Mouse (Mus musculus) mouse embryonic stem cell (cell line): ENCODE measurements around the gene Pak2.
"Not testable (repeated sequence)": the region's sequence is repeated elsewhere in the genome, so short reads cannot be mapped to it uniquely, and the experiment has no call there.

Experiments
- in situ Hi-C, 2 experiments: fragments of 300-500 bp; cut with MboI; formaldehyde crosslinking; loops; 1 replicate in 1 of 2; 3 replicates in 1 of 2; pipeline ENCODE4 v1.14.3; 2019 to 2020; ENCODE audit warnings: low sequenced_read_pairs in 2 of 2, low pct_unique_long_range_greater_than_20kb in 1 of 2, mixed read lengths in 1 of 2; ENCODE audit not compliant: unreplicated experiment in 1 of 2

The Pak2 gene

DNA sequence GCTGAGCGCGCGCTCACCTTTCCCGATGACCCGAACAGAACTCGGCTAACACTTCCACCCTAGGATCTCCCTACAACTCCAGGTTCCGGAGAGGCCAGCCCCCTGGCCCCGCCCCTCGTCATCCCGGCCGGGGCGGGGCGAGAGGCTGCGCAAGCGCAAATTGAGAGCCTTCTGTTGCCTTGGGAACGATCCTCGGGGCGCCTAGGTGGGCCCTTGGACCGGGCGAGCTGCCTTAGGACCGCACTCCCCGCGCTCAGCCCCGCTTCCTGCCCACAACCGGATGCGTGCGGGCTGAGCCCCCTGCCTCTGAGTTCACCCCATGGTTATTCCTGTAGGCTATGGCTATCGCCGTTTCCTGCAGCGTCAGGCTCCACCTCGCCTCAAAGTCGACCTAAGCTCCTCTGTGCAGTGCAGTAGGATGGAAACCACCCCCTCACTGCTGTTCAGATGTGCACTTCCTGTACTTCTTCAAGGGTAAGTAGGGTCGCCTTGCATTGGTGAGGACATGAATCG, 20.6 kb upstream of the Pak2 start, which contains the start of the genes Pigx and Cep19:
TSS of gene Pigx (minus strand) at position 103 of the 513 bp plus-strand sequence.
TSS of gene Cep19 (plus strand) at position 163 of the 513 bp plus-strand sequence.
- in situ Hi-C loops = no loop called here

DNA sequence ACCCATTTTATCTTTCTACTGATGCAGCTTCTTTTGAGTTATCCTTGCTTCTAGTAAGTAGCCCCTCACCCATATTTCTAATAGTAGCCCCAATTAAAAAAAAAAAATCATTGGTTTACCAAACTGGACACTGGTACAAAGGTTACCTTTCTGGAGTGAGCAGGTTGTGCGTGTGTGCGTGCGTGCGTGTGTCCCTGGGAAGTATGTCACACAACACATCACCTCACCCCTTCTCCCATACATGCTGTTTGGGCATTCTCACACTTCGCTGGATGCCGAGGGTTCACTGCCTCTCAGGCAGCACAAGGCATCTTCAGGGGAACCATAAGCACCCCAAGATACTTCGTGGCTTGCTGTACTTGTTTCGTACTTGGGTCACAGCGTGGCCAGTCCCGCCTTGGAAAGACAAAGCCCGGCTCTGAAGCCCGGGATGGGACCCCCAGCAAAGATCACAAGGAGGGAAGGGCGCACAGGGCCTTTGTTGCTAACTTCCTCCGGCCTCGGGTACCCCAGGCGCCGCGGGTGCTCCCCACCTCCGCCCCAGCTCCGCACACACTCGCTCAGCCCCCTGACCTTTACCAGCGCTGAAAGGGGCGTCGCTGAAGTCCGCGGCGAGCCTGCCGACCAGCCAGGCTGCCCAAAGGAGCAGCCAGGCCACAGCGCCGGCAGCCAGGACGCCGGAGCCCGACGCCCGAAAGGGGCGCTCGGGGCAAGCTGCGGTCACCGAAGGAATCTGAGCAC, 19.9 kb upstream of the Pak2 start:
- in situ Hi-C loops = no loop called here

DNA sequence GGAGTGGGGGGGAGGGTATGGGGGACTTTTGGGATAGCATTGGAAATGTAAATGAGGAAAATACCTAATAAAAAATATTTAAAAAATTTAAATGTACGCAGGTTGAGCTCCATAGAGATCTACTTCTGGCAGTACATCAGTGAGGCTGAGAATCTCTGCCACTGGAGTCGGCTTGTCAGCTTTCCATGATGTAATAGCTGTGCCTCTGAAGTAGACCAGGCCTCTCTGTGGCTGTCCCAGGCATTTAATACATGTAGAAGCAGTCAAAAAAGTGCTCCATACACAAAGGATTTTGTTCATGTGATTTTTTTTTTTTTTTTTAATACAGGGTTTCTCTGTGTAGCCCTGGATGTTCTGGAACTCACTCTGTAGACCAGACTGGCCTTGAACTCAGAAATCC, 18.6 kb upstream of the Pak2 start:
- in situ Hi-C loops = not testable (repeated sequence)

DNA sequence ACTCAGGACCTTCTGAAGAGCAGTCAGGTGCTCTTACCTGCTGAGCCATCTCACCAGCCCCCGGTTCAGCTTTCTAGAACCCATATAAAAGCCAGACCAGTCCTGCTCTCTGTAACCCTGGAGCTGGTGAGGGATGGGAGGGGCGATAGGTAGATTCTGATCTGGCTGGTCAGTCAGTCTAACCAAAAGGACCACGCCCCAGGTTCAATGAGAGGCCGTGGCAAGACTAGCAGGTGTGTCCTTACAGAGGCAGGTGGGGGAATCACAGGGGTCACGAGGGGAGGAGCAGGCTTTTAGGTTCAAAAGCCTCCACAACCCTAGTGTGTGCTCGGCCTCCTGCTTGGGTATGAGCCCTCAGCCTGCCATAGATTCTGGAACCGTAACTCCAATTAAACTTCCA, 12.3 kb upstream of the Pak2 start:
- in situ Hi-C loops = no loop called here

DNA sequence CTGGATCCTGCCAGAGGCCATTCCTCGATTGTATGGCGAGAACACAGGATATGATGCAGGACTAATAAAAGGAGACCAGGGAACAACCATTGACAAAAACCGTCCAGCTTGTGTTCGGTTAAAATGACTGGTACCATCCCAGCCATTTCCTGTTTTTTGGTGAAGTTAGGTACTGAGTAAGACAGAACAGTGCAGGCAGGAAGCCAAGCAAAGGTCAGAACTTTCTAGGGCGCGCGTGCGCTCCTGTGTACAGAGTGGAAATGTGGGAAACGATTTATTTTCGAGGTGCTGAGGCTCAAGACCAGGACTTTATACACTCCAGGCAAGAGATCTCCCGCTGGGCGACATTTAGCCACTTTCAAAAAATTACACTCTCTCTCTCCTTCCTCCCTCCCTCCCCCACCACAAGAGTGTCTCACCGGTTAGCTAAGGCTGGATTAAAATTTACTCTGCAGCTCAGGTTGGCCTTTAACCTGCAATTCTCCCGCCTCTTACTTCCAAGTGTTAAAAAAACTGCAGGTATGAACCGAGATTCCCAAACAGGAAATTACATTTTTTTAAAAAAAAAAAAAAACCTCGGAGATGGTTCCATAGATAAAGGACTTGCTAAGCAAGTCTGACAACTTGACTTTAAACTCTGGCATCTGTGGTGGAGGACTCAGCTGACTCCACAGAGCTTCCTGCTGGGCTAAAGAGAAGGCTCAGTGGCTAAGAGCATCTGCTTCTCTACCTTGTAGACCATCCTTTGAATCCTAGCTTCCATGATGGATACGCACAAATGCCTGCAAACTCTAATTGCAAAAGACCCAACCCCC, 8.7 kb upstream of the Pak2 start:
- in situ Hi-C loops = no loop called here

DNA sequence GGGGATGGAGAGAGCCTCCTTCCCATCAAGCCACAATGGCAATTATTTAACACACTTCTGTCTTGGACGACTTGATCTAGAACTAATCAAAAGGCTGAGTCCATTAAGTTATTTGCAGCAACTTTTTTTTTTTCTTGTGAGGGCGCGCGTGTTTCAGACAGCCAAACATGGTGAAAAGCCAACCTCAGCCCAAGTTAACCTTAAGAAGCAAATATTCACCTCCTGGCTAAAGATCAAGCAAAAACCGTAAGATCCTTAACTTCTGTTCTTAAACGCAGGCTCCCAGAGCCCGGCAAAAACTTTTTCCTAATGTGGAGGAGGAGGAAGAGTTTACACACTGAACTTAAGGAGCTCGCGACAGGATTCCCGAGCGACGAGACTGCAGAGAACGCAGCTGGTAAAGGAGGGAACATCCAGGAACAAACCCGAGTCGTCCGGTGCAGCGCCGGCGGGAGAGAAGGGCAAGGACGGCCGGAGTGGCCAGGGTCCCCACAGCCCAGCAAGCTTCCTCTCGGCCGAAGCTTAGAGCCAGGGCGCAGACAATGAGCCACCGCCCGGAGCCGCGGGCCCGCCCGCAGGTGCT, 643 bp downstream of the Pak2 start:
- in situ Hi-C loops = no loop called here

DNA sequence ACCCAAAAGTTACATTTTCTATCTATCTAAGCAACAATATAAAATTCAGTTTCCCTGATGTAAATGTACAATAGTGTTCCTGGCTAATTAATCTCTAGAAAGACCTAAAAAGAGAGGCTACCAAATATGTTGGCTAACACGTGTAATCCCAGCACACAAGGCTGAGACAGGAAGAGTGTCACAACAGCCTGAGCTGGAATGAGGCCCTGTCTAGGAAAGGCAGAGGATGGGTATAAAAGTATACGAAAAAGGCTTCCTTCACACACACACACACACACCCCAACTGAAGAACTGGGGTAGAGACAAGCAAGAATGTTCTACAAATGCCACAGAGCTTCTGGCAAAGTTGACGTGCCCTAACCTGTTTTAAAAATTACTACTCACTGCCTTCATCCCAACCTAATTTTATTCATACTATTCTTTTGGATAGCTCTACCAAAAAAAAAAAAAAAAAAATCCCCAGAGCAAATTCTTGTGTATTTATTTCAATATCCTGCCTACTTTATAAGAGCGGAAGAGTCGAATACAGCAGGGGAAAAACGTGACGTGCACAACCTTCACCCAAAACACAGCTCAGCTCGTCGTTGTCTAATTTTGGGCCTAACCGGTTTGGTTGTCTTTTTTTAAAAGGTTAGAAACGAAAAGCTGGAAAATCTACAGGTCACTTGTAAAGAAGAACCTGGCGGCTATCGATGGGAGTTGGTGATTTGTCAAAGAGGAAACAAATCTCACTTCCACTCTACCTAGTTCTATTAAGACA, 1.3 kb downstream of the Pak2 start:
- in situ Hi-C loops = no loop called here

DNA sequence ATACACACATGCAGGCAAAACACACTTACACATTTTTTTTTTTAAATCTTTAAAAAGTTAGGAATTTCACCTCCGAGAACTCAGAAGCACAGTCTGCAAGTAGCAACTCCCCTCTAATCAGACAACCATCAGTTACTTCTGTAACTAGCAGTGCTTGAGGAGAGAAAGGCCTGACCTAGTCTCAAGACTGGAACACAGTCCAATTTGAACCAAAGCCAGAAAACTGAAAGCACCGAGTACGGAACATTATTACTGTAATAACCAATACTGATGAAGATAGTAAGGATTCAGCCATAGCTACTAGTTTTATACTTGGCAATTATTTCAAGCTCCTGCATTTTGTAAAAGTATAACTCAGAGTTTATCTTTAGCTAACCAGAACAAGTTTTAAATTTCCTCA, 2.7 kb downstream of the Pak2 start:
- in situ Hi-C loops = no loop called here

DNA sequence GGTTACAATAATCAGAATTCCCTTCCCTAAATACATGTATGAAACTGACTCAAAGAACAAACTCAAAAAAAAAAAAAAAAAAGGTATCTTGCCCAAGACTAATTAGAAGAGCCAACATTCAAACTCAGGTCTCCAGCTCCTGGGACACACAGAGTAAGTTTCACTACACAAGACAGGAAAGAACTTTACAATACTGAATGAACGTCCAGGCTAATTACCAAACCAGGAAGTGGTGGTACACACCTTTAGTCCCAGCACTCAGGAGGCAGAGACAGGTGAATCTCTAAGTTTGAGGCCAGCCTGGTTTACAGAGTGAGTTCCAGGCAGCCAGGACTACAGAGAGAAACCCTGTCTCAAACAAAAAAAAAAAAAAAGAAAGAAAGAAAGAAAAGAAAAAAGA, 3.4 kb downstream of the Pak2 start:
- in situ Hi-C loops = no loop called here

DNA sequence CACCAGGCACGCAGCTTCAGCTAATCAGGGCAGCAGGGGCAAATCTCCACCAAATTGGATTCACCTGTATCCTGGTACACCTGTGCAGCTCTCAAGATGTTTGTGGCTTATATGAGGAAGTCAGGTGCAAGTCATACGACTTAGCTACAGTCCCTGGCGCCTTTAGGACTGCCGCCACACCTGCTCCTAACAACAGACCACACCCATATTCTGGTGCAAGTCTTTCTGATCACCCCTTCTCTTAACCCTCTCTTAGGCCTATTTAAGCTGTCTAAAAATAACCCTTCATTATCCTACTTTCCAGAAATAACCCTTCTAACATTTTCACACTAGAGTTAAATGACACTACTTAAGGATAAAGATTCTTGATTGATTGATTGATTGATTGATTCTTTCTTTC, 9.1 kb downstream of the Pak2 start:
- in situ Hi-C loops = not testable (repeated sequence)

DNA sequence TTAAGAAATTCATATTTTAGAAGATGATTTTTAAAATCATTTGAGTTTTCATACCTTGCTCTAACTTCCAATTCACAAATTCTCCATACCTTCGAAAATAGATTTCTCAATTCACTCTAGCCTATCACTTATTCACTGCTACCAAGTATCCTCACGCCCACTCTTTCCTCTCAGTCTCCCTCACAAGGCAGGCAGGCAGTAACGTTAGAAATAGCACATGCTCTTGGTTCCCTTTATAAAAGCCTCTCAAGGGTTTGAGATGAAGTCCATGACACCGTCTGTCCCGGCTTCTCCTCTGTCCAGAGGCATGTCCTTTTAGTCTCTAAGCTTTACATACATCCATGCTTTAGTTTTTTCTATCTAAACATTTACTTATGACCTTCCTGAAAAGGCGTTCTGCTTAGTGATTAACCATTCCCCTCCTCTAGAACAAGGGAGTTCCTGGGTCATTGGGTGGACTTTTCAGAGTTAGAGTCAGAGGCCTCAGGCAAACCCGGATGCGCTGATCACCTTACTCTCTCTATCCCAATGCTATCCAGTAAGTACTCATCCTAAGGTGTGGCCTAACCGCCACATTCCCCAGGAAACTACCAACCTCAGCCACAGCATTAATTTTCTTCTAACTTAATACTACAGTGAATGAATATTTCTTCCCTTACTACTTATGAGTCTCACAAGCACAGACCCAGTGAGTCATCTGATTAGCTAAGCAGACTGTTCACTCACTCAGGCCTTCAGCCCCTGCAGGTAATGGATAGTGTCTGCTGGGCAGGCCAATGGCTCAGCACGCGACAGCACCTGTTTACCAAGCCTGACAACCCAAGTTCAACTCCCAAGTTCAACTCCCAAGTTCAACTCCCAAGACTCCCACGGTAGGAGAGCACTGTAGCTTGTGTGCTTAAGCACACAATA, 10.5 kb downstream of the Pak2 start:
- in situ Hi-C loops = no loop called here

DNA sequence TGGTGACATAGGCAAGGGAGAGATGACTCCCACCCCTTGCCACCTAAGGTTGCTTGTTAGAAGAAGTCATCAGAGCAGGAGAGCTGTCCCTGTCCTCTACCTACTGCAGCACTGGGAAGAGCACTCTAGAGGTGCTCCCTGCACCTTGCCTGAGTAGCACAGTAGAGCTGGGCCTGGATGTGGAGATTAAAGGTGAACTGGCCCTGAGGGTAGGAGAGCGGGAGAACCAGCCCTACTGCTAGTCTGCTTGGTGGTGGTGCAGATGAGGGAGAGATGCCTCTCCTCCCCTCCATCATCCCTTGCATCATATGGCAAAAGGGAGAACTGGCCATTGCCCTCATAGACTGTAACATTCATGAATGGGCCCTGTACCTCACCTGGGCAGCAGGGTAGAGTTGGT, 12.2 kb downstream of the Pak2 start:
- in situ Hi-C loops = no loop called here

DNA sequence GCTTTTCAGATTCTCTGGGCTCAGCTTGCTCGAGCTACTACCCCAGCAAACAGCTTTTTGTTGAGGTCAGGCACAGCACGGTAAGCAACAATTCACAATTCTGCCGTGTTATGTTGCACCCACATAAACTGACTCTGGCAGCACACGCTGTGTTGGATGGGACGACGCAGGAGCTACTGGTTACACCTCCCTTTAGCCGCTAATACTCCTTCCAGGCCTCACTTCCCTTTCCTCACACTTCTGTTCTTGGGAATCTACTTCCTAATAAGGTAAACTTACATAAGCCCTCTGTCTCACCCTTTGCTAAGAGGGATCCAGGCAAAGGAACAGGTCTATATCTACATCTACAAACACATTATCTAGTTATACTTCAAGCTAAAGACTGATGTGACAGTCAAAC, 15.2 kb downstream of the Pak2 start:
- in situ Hi-C loops = no loop called here

DNA sequence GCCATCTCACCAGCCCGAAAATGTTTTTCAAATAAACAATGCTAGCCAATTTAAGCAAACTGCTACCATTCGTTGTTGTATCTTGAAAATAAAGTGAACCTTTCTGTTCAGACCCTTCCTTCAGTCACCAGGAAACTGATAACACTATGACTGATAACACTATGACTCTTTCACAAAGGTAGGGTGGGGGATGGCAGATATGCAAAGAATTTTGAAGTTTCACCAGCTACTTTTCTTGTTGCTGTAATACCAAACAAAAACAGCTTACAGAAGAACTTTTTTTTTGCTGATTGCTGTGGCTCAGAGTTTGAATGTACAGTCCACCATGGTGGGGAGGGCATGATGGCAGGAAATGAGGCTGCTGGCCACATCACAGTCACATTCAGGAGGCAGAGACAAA, 16.9 kb downstream of the Pak2 start:
- in situ Hi-C loops = no loop called here

DNA sequence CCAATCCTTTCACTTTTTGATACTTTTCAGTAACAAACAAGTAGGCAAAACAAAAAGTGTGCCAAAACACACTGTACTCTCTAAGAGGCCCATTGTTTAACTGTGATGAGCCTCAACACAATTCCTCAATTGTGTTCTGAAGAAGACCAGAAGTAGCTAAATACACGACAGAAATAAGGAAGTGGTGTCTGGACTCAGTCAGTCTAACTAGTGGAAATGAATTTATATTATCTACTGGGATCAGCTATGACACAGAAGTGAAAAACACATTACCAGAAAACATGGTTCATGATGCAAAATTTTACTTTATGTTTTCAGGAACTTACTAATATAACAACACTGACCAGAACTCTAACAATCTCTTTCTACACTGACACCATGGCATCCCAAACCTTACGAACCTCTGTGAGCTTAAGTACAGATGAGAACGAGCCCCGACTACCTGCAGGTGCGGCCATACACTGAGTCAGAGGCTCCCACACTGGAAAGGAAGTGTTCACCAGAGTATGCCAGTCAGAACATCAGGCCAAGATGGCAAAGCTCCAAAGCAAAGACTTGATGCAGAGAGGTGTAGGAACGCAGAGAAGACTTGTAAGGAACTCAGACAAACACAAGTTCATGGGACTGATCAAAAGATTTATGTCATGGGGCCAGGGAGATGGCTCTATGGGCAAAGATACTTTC, 19.2 kb downstream of the Pak2 start:
- in situ Hi-C loops = no loop called here

DNA sequence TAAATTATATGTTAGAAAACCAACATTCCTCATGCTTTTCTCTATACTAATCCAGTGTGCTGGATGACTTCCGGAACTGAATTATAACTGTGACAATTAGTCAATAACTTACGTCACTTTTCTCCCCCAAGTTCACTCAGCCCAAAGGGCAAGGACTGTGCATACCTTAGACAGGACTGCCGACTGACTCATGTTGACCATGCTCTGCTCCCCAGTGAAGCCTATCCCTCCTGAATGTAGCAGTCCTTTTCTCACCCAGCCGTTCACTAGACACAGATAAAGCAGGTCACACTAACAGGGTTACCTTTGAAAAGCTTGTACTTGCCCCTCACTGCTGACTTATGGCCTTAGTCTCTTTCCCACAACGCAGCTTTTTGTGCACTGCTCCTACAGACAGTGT, 20.3 kb downstream of the Pak2 start:
- in situ Hi-C loops = no loop called here

DNA sequence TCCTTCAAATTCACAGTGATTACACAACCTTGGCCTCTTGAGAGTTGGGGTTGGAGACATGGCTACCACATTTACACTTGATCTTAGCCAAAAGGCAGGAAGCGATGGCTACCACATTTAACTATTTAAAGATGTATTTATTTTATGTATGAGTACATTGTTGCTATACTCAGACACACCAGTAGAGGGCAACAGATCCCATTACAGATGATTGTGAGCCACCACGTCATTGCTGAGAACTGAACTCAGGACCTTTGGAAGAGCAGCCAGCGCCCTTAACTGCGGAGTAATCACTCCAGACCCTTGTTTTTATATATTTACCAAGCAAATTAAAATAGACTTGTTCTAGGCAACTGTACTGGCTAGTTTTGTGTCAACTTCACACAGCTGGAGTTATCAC, 36.8 kb downstream of the Pak2 start:
- in situ Hi-C loops = no loop called here
